Mouse (Mus musculus) G1E (cell line): ENCODE measurements around the gene Gpr83.

Experiments used
- CTCF ChIP-seq: IDR thresholded peaks from 2 replicates; pipeline ENCODE4 v1.5.1; 2012; ENCODE audit warnings: low read depth, low read length, inconsistent platforms, mixed read lengths
- GATA1 ChIP-seq: IDR thresholded peaks from 2 replicates; pipeline ENCODE4 v1.6.1; 2012; ENCODE audit warnings: borderline replicate concordance, low read length, inconsistent platforms, mixed read lengths
- POLR2AphosphoS5 ChIP-seq: IDR thresholded peaks from 2 replicates; pipeline ENCODE4 v1.6.1; 2012; ENCODE audit warnings: low read depth, low read length, inconsistent platforms; ENCODE audit not compliant: insufficient replicate concordance
- TAL1 ChIP-seq: conservative IDR thresholded peaks from 2 replicates; pipeline ENCODE4 v1.6.1; 2012; ENCODE audit warnings: low read depth, low read length, inconsistent platforms, mixed read lengths

DNA sequence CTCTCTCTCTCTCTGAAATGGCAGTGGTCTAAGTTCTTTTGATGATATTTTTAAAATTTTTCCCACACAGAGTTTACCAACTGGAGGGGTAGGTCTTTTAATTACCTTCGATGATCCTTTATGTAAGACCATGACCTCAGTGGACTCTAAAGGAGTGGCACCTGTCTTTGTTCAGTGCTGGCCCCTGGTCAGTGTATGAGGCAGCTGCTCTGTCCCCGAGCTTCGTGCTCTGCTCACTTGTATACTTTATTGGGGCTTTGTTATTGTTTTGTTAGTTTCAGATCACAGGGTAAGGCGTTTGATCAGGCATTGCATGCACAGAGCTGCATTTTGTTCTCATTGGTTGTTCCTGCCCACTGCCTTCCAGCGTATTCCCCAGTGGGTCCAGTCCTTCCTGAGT is 20.0 kb upstream of the Gpr83 start:
- TF ChIP-seq CTCF (no peak), GATA1 (no peak), TAL1 (no peak), POLR2AphosphoS5 (no peak)
